Mouse (Mus musculus) CH12.LX (cell line): ENCODE measurements around the gene Thumpd1. TPM values are rescaled to one million over a fixed set of nuclear protein-coding genes. Genes with fewer than 3 reads are reported as not detected.

Experiments used
- DNase-seq: peaks from one replicate; pipeline ENCODE4 v3.0.0-alpha.2; 2013; ENCODE audit errors: extremely low read depth
- H3K27ac ChIP-seq: 2 replicates; pipeline ENCODE4 v1.5.1; 2012; ENCODE audit warnings: low read depth, mild to moderate bottlenecking, control low read depth, moderate library complexity; ENCODE audit not compliant: insufficient read depth
- H3K27me3 ChIP-seq: replicated peaks from 2 replicates; pipeline ENCODE3; 2012; ENCODE audit warnings: inconsistent platforms
- H3K36me3 ChIP-seq, 2 experiments: replicated peaks in 1 of 2; 2 replicates each; pipeline versions ENCODE3 to v1.6.1; 2012; ENCODE audit warnings: inconsistent platforms in 1 of 2, low read length in 1 of 2, mild to moderate bottlenecking in 1 of 2, mixed read lengths in 1 of 2, moderate library complexity in 1 of 2; ENCODE audit not compliant: control insufficient read depth in 1 of 2, insufficient read depth in 1 of 2
- H3K4me1 ChIP-seq, 2 experiments: 2 replicates each; pipeline ENCODE4 v1.6.1; 2012; ENCODE audit warnings: inconsistent platforms in 1 of 2, moderate library complexity in 1 of 2; ENCODE audit not compliant: insufficient read depth in 2 of 2, control insufficient read depth in 1 of 2
- H3K4me2 ChIP-seq: 2 replicates; pipeline ENCODE4 v1.6.1; 2012; ENCODE audit warnings: low read depth, mild to moderate bottlenecking, control low read depth; ENCODE audit not compliant: poor library complexity, insufficient read depth, severe bottlenecking
- H3K4me3 ChIP-seq, 3 experiments: fragments of 150-350 bp in 1 of 3; sonication (generic) in 1 of 3; replicated peaks in 1 of 3; 2 replicates each; pipeline versions ENCODE3 to v1.5.1; 2011 to 2012; ENCODE audit warnings: low read depth in 2 of 3, low read length in 2 of 3, mild to moderate bottlenecking in 2 of 3, moderate library complexity in 2 of 3, control low read depth in 1 of 3, improper control_type of control experiment in 1 of 3, inconsistent platforms in 1 of 3, mixed read lengths in 1 of 3; ENCODE audit not compliant: poor library complexity in 1 of 3
- H3K79me2 ChIP-seq: replicated peaks from 2 replicates; pipeline ENCODE4 v1.6.1; 2012; ENCODE audit warnings: mild to moderate bottlenecking, moderate library complexity; ENCODE audit not compliant: control insufficient read depth, poor library complexity, insufficient read depth, severe bottlenecking; ENCODE audit errors: extremely low read depth
- H3K9ac ChIP-seq: 2 replicates; pipeline ENCODE4 v1.6.1; 2012; ENCODE audit warnings: low read depth, mild to moderate bottlenecking, control low read depth, moderate library complexity; ENCODE audit not compliant: insufficient read depth
- H3K9me3 ChIP-seq: replicated peaks from 2 replicates; pipeline ENCODE3; 2012; ENCODE audit warnings: low read length, inconsistent platforms, mixed read lengths
- CHD2 ChIP-seq: IDR thresholded peaks from 2 replicates; pipeline ENCODE4 v1.6.1; 2011; ENCODE audit warnings: low read length, improper control_type of control experiment
- CTCF ChIP-seq, 2 experiments: IDR thresholded peaks in 1 of 2; conservative IDR thresholded peaks in 1 of 2; 2 replicates each; pipeline ENCODE4 v1.5.1; 2011 to 2012; ENCODE audit warnings: low read depth in 2 of 2, low read length in 2 of 2, improper control_type of control experiment in 1 of 2, inconsistent platforms in 1 of 2, mild to moderate bottlenecking in 1 of 2, moderate library complexity in 1 of 2
- E2F4 ChIP-seq: IDR thresholded peaks from 2 replicates; pipeline ENCODE4 v1.6.1; 2011; ENCODE audit warnings: low read depth, low read length, improper control_type of control experiment; ENCODE audit not compliant: insufficient replicate concordance
- EP300 ChIP-seq: IDR thresholded peaks from 2 replicates; pipeline ENCODE4 v1.6.1; 2011; ENCODE audit warnings: low read length, improper control_type of control experiment
- GABPA ChIP-seq: IDR thresholded peaks from 2 replicates; pipeline ENCODE4 v1.6.1; 2012; ENCODE audit warnings: low read depth, low read length, improper control_type of control experiment, inconsistent platforms; ENCODE audit not compliant: insufficient replicate concordance
- IRF4 ChIP-seq: IDR thresholded peaks from 2 replicates; pipeline ENCODE4 v1.6.1; 2014; ENCODE audit warnings: low read depth, mild to moderate bottlenecking, inconsistent platforms, low read length, improper control_type of control experiment
- JUND ChIP-seq: conservative IDR thresholded peaks from 2 replicates; pipeline ENCODE4 v1.6.1; 2011; ENCODE audit warnings: low read depth, low read length, improper control_type of control experiment
- KAT2A ChIP-seq: IDR thresholded peaks from 2 replicates; pipeline ENCODE4 v1.6.1; 2012; ENCODE audit warnings: low read length, improper control_type of control experiment, inconsistent platforms; ENCODE audit not compliant: insufficient replicate concordance
- MAFK ChIP-seq: IDR thresholded peaks from 2 replicates; pipeline ENCODE4 v1.6.1; 2011; ENCODE audit warnings: low read length, improper control_type of control experiment; ENCODE audit not compliant: insufficient replicate concordance
- MAX ChIP-seq: IDR thresholded peaks from 2 replicates; pipeline ENCODE4 v1.6.1; 2011; ENCODE audit warnings: low read length, improper control_type of control experiment
- MAZ ChIP-seq: IDR thresholded peaks from 2 replicates; pipeline ENCODE4 v1.6.1; 2012; ENCODE audit warnings: low read depth, mild to moderate bottlenecking, inconsistent platforms, low read length, improper control_type of control experiment, moderate library complexity
- MXI1 ChIP-seq: IDR thresholded peaks from 2 replicates; pipeline ENCODE4 v1.6.1; 2011; ENCODE audit warnings: mild to moderate bottlenecking, low read depth, low read length, improper control_type of control experiment
- NRF1 ChIP-seq: IDR thresholded peaks from 2 replicates; pipeline ENCODE4 v1.6.1; 2014; ENCODE audit warnings: low read depth, mild to moderate bottlenecking, inconsistent platforms, low read length, improper control_type of control experiment, moderate library complexity
- POLR2A ChIP-seq: IDR thresholded peaks from 2 replicates; pipeline ENCODE4 v1.6.1; 2011; ENCODE audit warnings: low read depth, mild to moderate bottlenecking, improper control_type of control experiment, low read length
- POLR2AphosphoS2 ChIP-seq: IDR thresholded peaks from 2 replicates; pipeline ENCODE4 v1.6.1; 2011; ENCODE audit warnings: low read depth, low read length, improper control_type of control experiment
- RAD21 ChIP-seq: IDR thresholded peaks from 2 replicates; pipeline ENCODE4 v1.6.1; 2011; ENCODE audit warnings: low read depth, mild to moderate bottlenecking, low read length, improper control_type of control experiment, moderate library complexity
- SIN3A ChIP-seq: IDR thresholded peaks from 2 replicates; pipeline ENCODE4 v1.6.1; 2012; ENCODE audit warnings: low read length, improper control_type of control experiment, inconsistent platforms
- SMC3 ChIP-seq: IDR thresholded peaks from 2 replicates; pipeline ENCODE4 v1.6.1; 2011; ENCODE audit warnings: low read depth, low read length, improper control_type of control experiment
- TBP ChIP-seq: conservative IDR thresholded peaks from 2 replicates; pipeline ENCODE4 v1.6.1; 2011; ENCODE audit warnings: low read depth, low read length, improper control_type of control experiment
- USF1 ChIP-seq: IDR thresholded peaks from 2 replicates; pipeline ENCODE4 v1.6.1; 2014; ENCODE audit warnings: low read depth, mild to moderate bottlenecking, inconsistent platforms, low read length, improper control_type of control experiment
- ZMIZ1 ChIP-seq: IDR thresholded peaks from 2 replicates; pipeline ENCODE4 v1.6.1; 2012; ENCODE audit warnings: low read depth, mild to moderate bottlenecking, inconsistent platforms, low read length, improper control_type of control experiment
- dilution Hi-C: fragments of 300-500 bp; cut with MboI; formaldehyde crosslinking; loops from 2 replicates; pipeline ENCODE4 v1.14.3; 2020; ENCODE audit warnings: low sequenced_read_pairs; ENCODE audit not compliant: extremely low pct_unique_long_range_greater_than_20kb, extremely low pct_ligation_motif_present
- in situ Hi-C: fragments of 300-500 bp; cut with MboI; formaldehyde crosslinking; loops from 3 replicates; pipeline ENCODE4 v1.14.3; 2019; ENCODE audit warnings: low sequenced_read_pairs, low pct_ligation_motif_present, low pct_unique_long_range_greater_than_20kb, mixed read lengths
- polyA plus RNA-seq: library from polyadenylated mRNA; unstranded; fragments of >175 nt; gene quantifications from 2 replicates; pipeline ENCODE4 v1.2.1, GENCODE M21; 2012; ENCODE audit warnings: low read depth; ENCODE audit not compliant: insufficient read length
- total RNA-seq, 2 experiments: library from RNA; depleted of rRNA; stranded (reverse); fragments of 300-350 nt in 1 of 2; fragments of >200 nt in 1 of 2; gene quantifications; 2 replicates each; pipeline ENCODE4 v1.2.3; 2012 to 2014

The Thumpd1 gene
- total and polyA plus RNA-seq, 3 experiments, result 49.3 to 105 (median 102) TPM

- DNase-seq, result no peak
- Histone ChIP-seq H3K4me3 (no peak overlapping the region), H3K4me1 (no peaks in the 10 kb centered on the region), H3K27ac (no peak overlapping the region), H3K9me3 (no peaks in the 10 kb centered on the region), H3K9ac (no peak overlapping the region), H3K4me2 (no peak overlapping the region), H3K27me3 (no peaks in the 10 kb centered on the region), H3K79me2 (no peaks in the 10 kb centered on the region), H3K36me3 (no peaks in the 10 kb centered on the region)
- in situ Hi-C loops, result no loop called here
- TF ChIP-seq MAFK (no peak), E2F4 (no peak), IRF4 (no peak), MAX (no peak), SMC3 (no peak), TBP (no peak), JUND (no peak), GABPA (no peak), POLR2A (no peak), POLR2AphosphoS2 (no peak), CTCF (conservative IDR thresholded peaks at IDR 0.05 in 1 of 2, IDR thresholded peaks at IDR 0.05 in 1 of 2; ENCODE audit: low read depth in 2 of 2, low read length in 2 of 2) (no peak), ZMIZ1 (no peak), CHD2 (no peak)
- dilution Hi-C loops, result no loop called here
Observed at GRCm38 (mm10) chr7:119749942-119750341, 29.3 kb upstream of the Thumpd1 start.

GRCm38 (mm10) chr7:119748761-119749160 lies 28.2 kb upstream of the Thumpd1 start:
- dilution Hi-C loops (no loop called here), in situ Hi-C loops (no loop called here)
- no peak overlapping the region for H3K4me3 ChIP-seq
- H3K36me3 ChIP-seq, result no peaks in the 10 kb centered on the region
- H3K27ac ChIP-seq, result no peak overlapping the region
- H3K9me3 ChIP-seq, result no peaks in the 10 kb centered on the region
- DNase-seq, result no peak
- no peak overlapping the region for H3K4me2 ChIP-seq
- no peak overlapping the region for H3K9ac ChIP-seq
- peaks cover 0 to 11% of the 10 kb centered on the region in 2 experiments; a peak in 2 of 4 replicates for H3K4me1 ChIP-seq
- H3K79me2 ChIP-seq, result no peaks in the 10 kb centered on the region
- H3K27me3 ChIP-seq, result no peaks in the 10 kb centered on the region
- no peak for TF ChIP-seq MAZ
- TF ChIP-seq SIN3A, result no peak
- TF ChIP-seq EP300, result no peak
- TF ChIP-seq RAD21, result no peak
- no peak for TF ChIP-seq NRF1
- TF ChIP-seq KAT2A, result no peak
- no peak for TF ChIP-seq POLR2A
- no peak for TF ChIP-seq CTCF (conservative IDR thresholded peaks at IDR 0.05 in 1 of 2, IDR thresholded peaks at IDR 0.05 in 1 of 2; ENCODE audit: low read depth in 2 of 2, low read length in 2 of 2)
- TF ChIP-seq USF1, result no peak
- TF ChIP-seq MXI1, result no peak
